24 mouse cellular contexts compared by ENCODE assay signal in the genomic region with DNA sequence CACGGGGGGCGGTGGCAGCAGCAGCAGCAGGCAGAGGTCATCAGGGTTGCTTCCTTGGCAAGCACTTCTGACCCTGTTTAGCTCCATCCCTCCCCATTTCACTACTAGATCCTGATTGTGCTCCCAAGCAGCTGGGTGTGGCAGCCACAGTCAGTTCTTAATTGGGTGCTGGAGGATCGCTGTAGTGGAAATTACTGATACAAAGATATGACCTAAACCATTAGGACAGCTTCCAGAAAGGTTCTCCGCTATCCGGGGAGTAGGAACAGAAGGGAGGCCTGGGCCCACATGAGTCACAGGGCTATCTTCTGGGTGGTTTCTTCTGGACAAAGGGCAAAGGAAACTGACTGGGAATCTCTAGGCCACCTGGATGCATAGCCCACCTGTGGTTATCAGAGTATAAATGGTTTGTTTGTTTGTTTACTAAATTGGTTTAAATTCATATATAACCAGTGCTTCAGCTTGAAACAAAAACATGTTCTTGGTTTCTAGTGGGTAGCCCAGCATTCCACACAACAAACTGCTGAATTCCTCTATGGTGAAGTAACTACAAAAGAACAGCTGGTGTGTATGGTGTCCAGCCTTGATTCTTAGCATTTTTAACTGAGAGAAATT.
DNase-seq lines count a peak whose midpoint lies in the region; ATAC-seq and TF ChIP-seq lines count a peak whose summit lies in the region.
"Had no signal": no experiment of that assay in that cellular context is flagged by ENCODE, and none has a peak within 500 bp of the region (broad histone marks: within the 10 kb centered on the region; RNA-seq: fewer than 3 reads in every experiment).

No protein-coding gene starts in this region.

- H3K27me3 ChIP-seq in heart, adult 2 months (ENCODE audit: control insufficient read depth, insufficient read depth, low read length): no peaks in the 10 kb centered on the region
- H3K27me3 ChIP-seq in lung, postnatal 0 days (replicated peaks; ENCODE audit: insufficient read depth, low read length): no peaks in the 10 kb centered on the region
- H3K27me3 ChIP-seq: forebrain, embryonic 15.5 days; heart, embryonic 13.5 days; liver, embryonic 13.5 days had no signal

- no peak for TF ChIP-seq POLR2A in heart, adult 2 months (IDR thresholded peaks at IDR 0.05; ENCODE audit: insufficient read depth, low read depth, low read length)

- H3K27ac ChIP-seq in heart, adult 2 months: no peak overlapping the region
- no peak overlapping the region for H3K27ac ChIP-seq in lung, postnatal 0 days (ENCODE audit: low read length)
- H3K27ac ChIP-seq: forebrain, embryonic 15.5 days; heart, embryonic 13.5 days; hindbrain, postnatal 0 days; left cerebral cortex, adult 2 months; liver, embryonic 13.5 days; macrophage had no signal

- H3K36me3 ChIP-seq in heart, adult 2 months (ENCODE audit: control insufficient read depth, insufficient read depth, low read length): no peaks in the 10 kb centered on the region
- H3K36me3 ChIP-seq in lung, postnatal 0 days (ENCODE audit: insufficient read depth, low read length): no peaks in the 10 kb centered on the region
- H3K36me3 ChIP-seq: forebrain, embryonic 15.5 days; heart, embryonic 13.5 days; liver, embryonic 13.5 days had no signal

- peak; percentile 13 for DNase-seq in heart, adult 8-10 months (ENCODE audit: low spot score)
- DNase-seq in heart, adult 2 months: no peak
- no peak for DNase-seq in lung, postnatal 0 days (ENCODE audit: low spot score)
- DNase-seq in lung, postnatal 36 days: no peak
- peak; percentile 64 for DNase-seq in MN1 (ENCODE audit: low spot score)
- DNase-seq in skeletal muscle tissue, adult 2 months (ENCODE audit: low read depth, low spot score): peak; percentile 50
- no peak for DNase-seq in left cerebral cortex, adult 11 months (ENCODE audit: low spot score)
- DNase-seq: adrenal gland, postnatal 14 days; B cell, adult 2 months; cerebellum, adult 2 months; cerebellum, postnatal 36 days; gastrocnemius, postnatal 25 days; kidney, adult 9 months; kidney, postnatal 25 days; liver, embryonic 13.5 days; lung, embryonic 14.5 days; right cerebral cortex, postnatal 14 days; spleen, adult 18-20 months had no signal

- H3K4me1 ChIP-seq in heart, adult 2 months (ENCODE audit: control insufficient read depth, insufficient read depth, low read length): no peaks in the 10 kb centered on the region
- no peaks in the 10 kb centered on the region for H3K4me1 ChIP-seq in lung, postnatal 0 days (ENCODE audit: insufficient read depth, low read depth, low read length)
- H3K4me1 ChIP-seq: liver, embryonic 13.5 days had no signal

- no peak for TF ChIP-seq EP300 in heart, adult 2 months (IDR thresholded peaks at IDR 0.05; ENCODE audit: insufficient read depth, low read depth, low read length)
- no peak for TF ChIP-seq EP300 in lung, postnatal 0 days (IDR thresholded peaks at IDR 0.05)

- no peak overlapping the region for H3K9ac ChIP-seq in heart, adult 2 months (ENCODE audit: low read depth, low read length)
- H3K9ac ChIP-seq in lung, postnatal 0 days (replicated peaks; ENCODE audit: low read depth): no peak overlapping the region
- H3K9ac ChIP-seq: forebrain, embryonic 15.5 days; heart, embryonic 13.5 days; liver, embryonic 13.5 days; lung, embryonic 14.5 days had no signal

- 0 out of 2 replicates have a peak, but pooled peaks have one; percentile 25 for ATAC-seq in lung, postnatal 0 days
- ATAC-seq: forebrain, embryonic 15.5 days; hindbrain, postnatal 0 days; intestine, embryonic 16.5 days had no signal

- H3K79me2 ChIP-seq in heart, adult 2 months (replicated peaks; ENCODE audit: control insufficient read depth, insufficient read depth, low read length): no peaks in the 10 kb centered on the region

- H3K9me3 ChIP-seq in lung, postnatal 0 days (ENCODE audit: low read length): no peaks in the 10 kb centered on the region
- H3K9me3 ChIP-seq: forebrain, embryonic 15.5 days; heart, embryonic 13.5 days; liver, embryonic 13.5 days had no signal

- intact Hi-C loops in heart, adult 2 months (cut with DNase I): loop anchor here (5.0 to 10.0 kb wide), 3 partner anchors 66 to 291 kb away; partner anchors contain the start of gene Nfib

- H3K4me2 ChIP-seq in lung, postnatal 0 days (replicated peaks; ENCODE audit: low read depth, low read length): no peak overlapping the region
- H3K4me2 ChIP-seq: forebrain, embryonic 15.5 days; heart, embryonic 13.5 days; liver, embryonic 13.5 days; lung, embryonic 14.5 days had no signal

- TF ChIP-seq CTCF in heart, adult 2 months (IDR thresholded peaks at IDR 0.05): no peak
- TF ChIP-seq CTCF in lung, postnatal 0 days (IDR thresholded peaks at IDR 0.05): no peak

- 47% methylated on average over 5 of the region's 5 CpGs for WGBS in heart, adult 2 months
- WGBS in lung, postnatal 0 days: 72% methylated on average over 5 of the region's 5 CpGs

- H3K4me3 ChIP-seq in heart, adult 2 months: no peak overlapping the region
- no peak overlapping the region for H3K4me3 ChIP-seq in lung, postnatal 0 days (ENCODE audit: low read depth, low read length)
- H3K4me3 ChIP-seq: forebrain, embryonic 15.5 days; heart, embryonic 13.5 days; left cerebral cortex, adult 2 months; liver, embryonic 13.5 days had no signal

Comparison
In these comparisons a context has a peak if more than half of its experiments do, and no peak if none do; other contexts are left out.
1. DNase-seq: peak in heart, adult 8-10 months (single experiment), MN1 (single experiment) and skeletal muscle tissue, adult 2 months (single experiment); none in heart, adult 2 months (0 of 2), lung, postnatal 0 days (single experiment), lung, postnatal 36 days (single experiment) and left cerebral cortex, adult 11 months (single experiment).